In the genomic region with DNA sequence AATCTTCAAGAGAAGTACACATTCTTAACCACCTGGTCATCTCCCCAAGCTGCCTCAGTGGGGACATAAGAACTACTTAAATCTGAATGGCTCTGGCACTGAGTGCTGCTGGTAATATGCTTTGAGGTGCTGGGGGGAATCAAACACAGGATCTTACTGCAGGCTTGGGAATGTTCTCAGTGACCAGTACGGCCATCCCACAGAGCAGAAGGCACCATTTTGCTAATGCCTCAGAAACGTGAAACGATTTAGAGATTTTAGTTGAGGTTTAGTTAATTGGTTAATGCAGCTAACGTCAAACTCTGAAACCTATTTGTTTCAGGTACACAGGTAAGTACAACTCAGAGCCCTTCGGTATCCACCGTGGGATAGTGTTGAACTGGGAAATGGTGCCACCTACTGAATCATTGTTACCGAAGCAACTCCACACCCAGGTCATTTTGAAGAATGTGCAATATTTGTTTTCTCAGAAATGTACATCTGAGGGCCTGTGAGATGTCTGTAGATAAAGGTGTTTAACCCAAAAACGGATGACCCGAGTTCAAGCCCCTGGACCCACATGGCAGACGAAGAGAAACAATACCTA, we compare ENCODE assay signal across 10 mouse cellular contexts. TPM values are rescaled to one million over a fixed set of nuclear protein-coding genes. Genes with fewer than 3 reads are reported as not detected.
DNase-seq lines count a peak whose midpoint lies in the region; ATAC-seq and TF ChIP-seq lines count a peak whose summit lies in the region.
"Had no signal": no experiment of that assay in that cellular context is flagged by ENCODE, and none has a peak within 500 bp of the region (broad histone marks: within the 10 kb centered on the region; RNA-seq: fewer than 3 reads in every experiment).

No protein-coding gene starts in this region.

- H3K36me3 ChIP-seq in stomach, postnatal 0 days (ENCODE audit: control insufficient read depth, insufficient read depth, low read length): no peaks in the 10 kb centered on the region
- H3K36me3 ChIP-seq in forebrain, embryonic 11.5 days (ENCODE audit: control insufficient read depth, insufficient read depth, low read length): no peaks in the 10 kb centered on the region
- H3K36me3 ChIP-seq: embryonic facial prominence, embryonic 15.5 days had no signal

- no peak overlapping the region for H3K27ac ChIP-seq in left cerebral cortex, adult 2 months
- H3K27ac ChIP-seq in stomach, postnatal 0 days (replicated peaks): no peak overlapping the region
- no peak overlapping the region for H3K27ac ChIP-seq in forebrain, embryonic 11.5 days (ENCODE audit: low read depth, low read length)
- H3K27ac ChIP-seq: embryonic facial prominence, embryonic 15.5 days had no signal

- H3K4me3 ChIP-seq in left cerebral cortex, adult 2 months: no peak overlapping the region
- no peak overlapping the region for H3K4me3 ChIP-seq in stomach, postnatal 0 days (ENCODE audit: low read depth, low read length)
- H3K4me3 ChIP-seq in forebrain, embryonic 11.5 days (ENCODE audit: low read depth, low read length): no peak overlapping the region
- H3K4me3 ChIP-seq: embryonic facial prominence, embryonic 15.5 days; myocyte had no signal

- no peak for DNase-seq in left cerebral cortex, adult 2 months (ENCODE audit: extremely low spot score in 1 of 2, low spot score in 2 of 2)
- DNase-seq in left cerebral cortex, adult 8-10 months (ENCODE audit: low spot score in 2 of 2): no peak
- peak; percentile 40 for DNase-seq in ES-CJ7 (ENCODE audit: low read depth, low spot score)
- DNase-seq in kidney, adult 8-10 months: peak; percentile 44 to 51
- DNase-seq in stomach, postnatal 0 days (ENCODE audit: low spot score): peak; percentile 33
- no peak for DNase-seq in forebrain, embryonic 11.5 days (ENCODE audit: low spot score)
- DNase-seq in frontal cortex, postnatal 25 days (ENCODE audit: low spot score in 2 of 2): no peak
- DNase-seq: cerebellum, adult 8-10 months had no signal

- H3K27me3 ChIP-seq in stomach, postnatal 0 days (ENCODE audit: control insufficient read depth, insufficient read depth, low read length): no peaks in the 10 kb centered on the region
- H3K27me3 ChIP-seq in forebrain, embryonic 11.5 days (ENCODE audit: control insufficient read depth, insufficient read depth, low read length): no peaks in the 10 kb centered on the region
- H3K27me3 ChIP-seq: embryonic facial prominence, embryonic 15.5 days had no signal

- no peak overlapping the region for H3K4me2 ChIP-seq in stomach, postnatal 0 days (replicated peaks; ENCODE audit: low read depth)
- no peak overlapping the region for H3K4me2 ChIP-seq in forebrain, embryonic 11.5 days (ENCODE audit: low read depth, low read length, severe bottlenecking)
- H3K4me2 ChIP-seq: embryonic facial prominence, embryonic 15.5 days had no signal

- no peaks in the 10 kb centered on the region for H3K4me1 ChIP-seq in stomach, postnatal 0 days (replicated peaks; ENCODE audit: control insufficient read depth, insufficient read depth)
- H3K4me1 ChIP-seq in forebrain, embryonic 11.5 days (replicated peaks; ENCODE audit: control insufficient read depth, insufficient read depth, low read length): no peaks in the 10 kb centered on the region
- H3K4me1 ChIP-seq: embryonic facial prominence, embryonic 15.5 days had no signal

- H3K9ac ChIP-seq in stomach, postnatal 0 days (ENCODE audit: low read length): no peak overlapping the region
- H3K9ac ChIP-seq in forebrain, embryonic 11.5 days (ENCODE audit: low read length): no peak overlapping the region
- H3K9ac ChIP-seq: embryonic facial prominence, embryonic 15.5 days had no signal

- 45% methylated on average over 10 of the region's 10 CpGs for WGBS in stomach, postnatal 0 days
- 69% methylated on average over 10 of the region's 10 CpGs for WGBS in forebrain, embryonic 11.5 days

- TF ChIP-seq CTCF in left cerebral cortex, adult 2 months (IDR thresholded peaks at IDR 0.05): peak; percentile 39
- TF ChIP-seq CTCF in stomach, postnatal 0 days (IDR thresholded peaks at IDR 0.05; ENCODE audit: low read depth): peak; percentile 67

- peak; percentile 61; the same call in 1 of the 2 replicates for ATAC-seq in stomach, postnatal 0 days (ENCODE audit: low FRiP score, low TSS enrichment)
- ATAC-seq in forebrain, embryonic 11.5 days (replicated peaks; ENCODE audit: low FRiP score): no peak

- no peaks in the 10 kb centered on the region for H3K9me3 ChIP-seq in stomach, postnatal 0 days (ENCODE audit: control insufficient read depth, low read length)
- H3K9me3 ChIP-seq in forebrain, embryonic 11.5 days (ENCODE audit: control insufficient read depth, low read length): no peaks in the 10 kb centered on the region
- H3K9me3 ChIP-seq: embryonic facial prominence, embryonic 15.5 days had no signal

- intact Hi-C loops in left cerebral cortex, adult 2 months (cut with DNase I): no loop called here

- TF ChIP-seq EP300 in stomach, postnatal 0 days (optimal IDR thresholded peaks at IDR 0.05): no peak

RNA-seq across cellular contexts. Expression of a gene that starts 7.6 kb away (rescaled TPM):
- 10 to 100 TPM; 40.4 to 46.2 TPM for total RNA-seq in left cerebral cortex, adult 2 months (2021)
- 10 to 100 TPM; 38.3 to 41.4 (median 39.9) TPM for total RNA-seq in left cerebral cortex, adult 8-10 months (2022)
- polyA plus RNA-seq in stomach, postnatal 0 days (2015; fragmentation: Nextera tagmentation; extraction: Ambion mirVana): 11.2 and 12.7 TPM in 2 replicates
- polyA plus RNA-seq in forebrain, embryonic 11.5 days (2014; fragmentation: Nextera tagmentation; extraction: Ambion mirVana): 43.6 and 44.9 TPM in 2 replicates

RNA-seq across cellular contexts. Expression of a gene that starts 31.5 kb away (rescaled TPM):
- total RNA-seq in left cerebral cortex, adult 2 months (2021): 10 to 100 TPM; 54.9 to 57.9 TPM
- total RNA-seq in left cerebral cortex, adult 8-10 months (2022): 10 to 100 TPM; 43.5 to 51.9 (median 49.4) TPM
- 22.0 and 22.5 TPM in 2 replicates for polyA plus RNA-seq in stomach, postnatal 0 days (2015; fragmentation: Nextera tagmentation; extraction: Ambion mirVana)
- polyA plus RNA-seq in forebrain, embryonic 11.5 days (2014; fragmentation: Nextera tagmentation; extraction: Ambion mirVana): 74.7 and 80.2 TPM in 2 replicates

Comparison
In these comparisons a context has a peak if more than half of its experiments do, and no peak if none do; other contexts are left out.
1. DNase-seq: peak in ES-CJ7 (single experiment), kidney, adult 8-10 months (2 of 2) and stomach, postnatal 0 days (single experiment); none in left cerebral cortex, adult 2 months (0 of 2), left cerebral cortex, adult 8-10 months (0 of 2), forebrain, embryonic 11.5 days (single experiment) and frontal cortex, postnatal 25 days (0 of 2).